In the genomic region with DNA sequence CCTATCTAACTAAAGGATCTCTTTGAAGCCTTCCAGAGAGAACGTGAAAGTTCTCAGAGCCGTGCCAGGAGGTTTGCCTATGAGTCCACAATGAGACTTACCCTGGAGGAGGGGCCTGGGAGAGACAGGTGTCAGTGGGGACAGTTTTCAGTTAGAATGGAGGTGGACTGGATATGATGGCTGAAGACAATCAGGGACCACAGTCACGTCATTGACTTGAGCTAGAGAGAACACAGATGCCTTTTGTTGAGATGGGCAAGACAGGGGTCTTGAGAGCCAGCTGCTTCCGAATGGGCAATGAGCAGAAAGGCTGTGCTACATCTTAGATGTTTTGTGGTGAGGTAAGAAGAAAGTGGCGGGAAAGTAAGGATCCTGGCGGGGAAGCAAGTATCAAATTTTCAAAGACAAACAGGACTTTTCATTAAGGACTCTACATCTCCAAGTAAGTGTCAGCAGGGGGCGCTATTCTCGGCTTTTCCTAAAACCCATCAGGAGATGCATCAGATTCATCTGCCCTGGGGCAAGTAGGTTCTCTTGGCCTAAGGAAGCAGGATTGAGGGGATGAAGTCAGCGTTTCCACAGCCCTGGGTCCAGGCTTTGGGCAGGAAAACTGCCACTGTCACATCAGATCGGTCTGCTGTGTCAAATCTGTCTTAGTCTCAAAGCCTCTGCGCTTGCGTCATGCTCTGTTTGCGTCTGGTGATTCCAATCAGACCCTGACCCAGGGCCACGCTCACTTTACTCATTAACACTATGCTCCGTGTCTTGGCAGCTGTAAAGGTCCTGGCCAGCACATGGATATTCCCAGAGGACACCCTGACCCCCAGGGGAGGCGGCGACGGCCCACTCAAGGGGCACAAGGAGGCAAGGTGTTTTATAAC, we compare ENCODE assay signal across 8 mouse cellular contexts. TPM values are rescaled to one million over a fixed set of nuclear protein-coding genes. Genes with fewer than 3 reads are reported as not detected.
DNase-seq lines count a peak whose midpoint lies in the region; ATAC-seq and TF ChIP-seq lines count a peak whose summit lies in the region.
"Had no signal": no experiment of that assay in that cellular context is flagged by ENCODE, and none has a peak within 500 bp of the region (broad histone marks: within the 10 kb centered on the region; RNA-seq: fewer than 3 reads in every experiment).

No protein-coding gene starts in this region.

- intact Hi-C loops in gastrocnemius, postnatal 14 days (cut with DNase I; ENCODE audit: low total_unique reads): loop anchor here (5.0 kb wide), 1 partner anchor 217 kb away; no protein-coding TSS in a partner anchor

- H3K36me3 ChIP-seq in midbrain, embryonic 10.5 days: no peaks in the 10 kb centered on the region
- H3K36me3 ChIP-seq in midbrain, embryonic 16.5 days (ENCODE audit: control insufficient read depth, insufficient read depth, low read length): no peaks in the 10 kb centered on the region
- H3K36me3 ChIP-seq in liver, postnatal 0 days (replicated peaks; ENCODE audit: insufficient read depth, low read length): no peaks in the 10 kb centered on the region

- 0 out of 2 replicates have a peak overlapping the region, but pooled peaks have one; percentile 23 for H3K27ac ChIP-seq in midbrain, embryonic 10.5 days (replicated peaks)
- no peak overlapping the region for H3K27ac ChIP-seq in midbrain, embryonic 16.5 days (ENCODE audit: low read length)
- peak overlapping the region; percentile 20 for H3K27ac ChIP-seq in liver, postnatal 0 days (ENCODE audit: low read depth)

- no peaks in the 10 kb centered on the region for H3K27me3 ChIP-seq in midbrain, embryonic 10.5 days (ENCODE audit: low read depth, poor library complexity, severe bottlenecking)
- no peaks in the 10 kb centered on the region for H3K27me3 ChIP-seq in midbrain, embryonic 16.5 days (ENCODE audit: control insufficient read depth, insufficient read depth, low read depth, low read length)
- no peaks in the 10 kb centered on the region for H3K27me3 ChIP-seq in liver, postnatal 0 days (ENCODE audit: insufficient read depth, low read length)

- DNase-seq in midbrain, embryonic 10.5 days (ENCODE audit: low spot score): no peak
- peak; percentile 40 for DNase-seq in adipocyte (ENCODE audit: low spot score)
- peak; percentile 34 for DNase-seq in heart, postnatal 4 days
- peak; percentile 65 for DNase-seq in liver, postnatal 0 days
- DNase-seq in spleen, postnatal 4 days (ENCODE audit: low spot score in 2 of 2): no peak
- no peak for DNase-seq in gastrocnemius, postnatal 14 days

- WGBS in midbrain, embryonic 10.5 days: 66% methylated on average over 18 of the region's 18 CpGs
- WGBS in midbrain, embryonic 16.5 days: 65% methylated on average over 18 of the region's 18 CpGs
- 54% methylated on average over 18 of the region's 18 CpGs for WGBS in liver, postnatal 0 days (ENCODE audit: insufficient replicate concordance)

- no peak overlapping the region for H3K4me3 ChIP-seq in midbrain, embryonic 10.5 days
- H3K4me3 ChIP-seq in midbrain, embryonic 16.5 days (ENCODE audit: low read depth, low read length): no peak overlapping the region
- H3K4me3 ChIP-seq in liver, postnatal 0 days (ENCODE audit: low read depth, low read length): no peak overlapping the region

- H3K4me1 ChIP-seq in midbrain, embryonic 10.5 days: peaks cover 12% of the 10 kb centered on the region
- H3K4me1 ChIP-seq in midbrain, embryonic 16.5 days (ENCODE audit: control insufficient read depth, insufficient read depth, low read length): peaks cover 3% of the 10 kb centered on the region
- peaks cover 19% of the 10 kb centered on the region for H3K4me1 ChIP-seq in liver, postnatal 0 days (ENCODE audit: insufficient read depth)

- TF ChIP-seq EP300 in liver, postnatal 0 days (IDR thresholded peaks at IDR 0.05; ENCODE audit: low read depth): no peak

- H3K9ac ChIP-seq in midbrain, embryonic 16.5 days (ENCODE audit: low read depth, low read length): no peak overlapping the region
- H3K9ac ChIP-seq in liver, postnatal 0 days (replicated peaks): no peak overlapping the region

- H3K9me3 ChIP-seq in midbrain, embryonic 10.5 days (replicated peaks): no peaks in the 10 kb centered on the region
- H3K9me3 ChIP-seq in midbrain, embryonic 16.5 days (replicated peaks; ENCODE audit: control insufficient read depth, low read length, poor library complexity, severe bottlenecking): no peaks in the 10 kb centered on the region
- no peaks in the 10 kb centered on the region for H3K9me3 ChIP-seq in liver, postnatal 0 days (ENCODE audit: low read length)

- H3K4me2 ChIP-seq in midbrain, embryonic 16.5 days (ENCODE audit: low read length): no peak overlapping the region
- H3K4me2 ChIP-seq in liver, postnatal 0 days (ENCODE audit: low read depth, low read length): peak overlapping the region; percentile 53

- ATAC-seq in midbrain, embryonic 16.5 days: no peak
- ATAC-seq in liver, postnatal 0 days: peak; percentile 70

- TF ChIP-seq CTCF in liver, postnatal 0 days (IDR thresholded peaks at IDR 0.05; ENCODE audit: low read depth): peak; percentile 73

RNA-seq across cellular contexts. Expression of gene Scgb3a1, which starts 13.1 kb away (rescaled TPM):
- polyA plus RNA-seq in midbrain, embryonic 10.5 days (2016; fragmentation: Nextera tagmentation; extraction: Ambion mirVana): not detected in 2 replicates
- polyA plus RNA-seq in midbrain, embryonic 16.5 days (2015; fragmentation: Nextera tagmentation; extraction: Ambion mirVana): 0.70 TPM in 1 of 2 replicates, not detected in the other
- total RNA-seq in heart, postnatal 4 days (2021): not detected
- polyA plus RNA-seq in liver, postnatal 0 days (2015; fragmentation: Nextera tagmentation; extraction: Ambion mirVana): 0.25 and 0.33 TPM in 2 replicates
- total RNA-seq in gastrocnemius, postnatal 14 days (2021): not detected
- polyA plus RNA-seq: neural tube, embryonic 14.5 days had no signal

RNA-seq across cellular contexts. Expression of gene Flt4, which starts 41.3 kb away (rescaled TPM):
- 3.8 TPM in 2 replicates for polyA plus RNA-seq in midbrain, embryonic 10.5 days (2016; fragmentation: Nextera tagmentation; extraction: Ambion mirVana)
- polyA plus RNA-seq in midbrain, embryonic 16.5 days (2015; fragmentation: Nextera tagmentation; extraction: Ambion mirVana): 1.6 TPM in 2 replicates
- total RNA-seq in heart, postnatal 4 days (2021): 10 to 100 TPM; 14.7 to 19.0 TPM
- polyA plus RNA-seq in liver, postnatal 0 days (2015; fragmentation: Nextera tagmentation; extraction: Ambion mirVana): 4.3 and 4.9 TPM in 2 replicates
- 1 to 10 TPM; 4.0 to 4.3 TPM for total RNA-seq in gastrocnemius, postnatal 14 days (2021)

Comparison
In these comparisons a context has a peak if more than half of its experiments do, and no peak if none do; other contexts are left out.
1. DNase-seq: peak in adipocyte (single experiment), heart, postnatal 4 days (single experiment) and liver, postnatal 0 days (single experiment); none in midbrain, embryonic 10.5 days (single experiment), spleen, postnatal 4 days (0 of 2) and gastrocnemius, postnatal 14 days (single experiment).